Mouse (Mus musculus): ENCODE measurements around the gene Tspo.

GRCm38 (mm10) chr15:83527092-83527437, 36.3 kb upstream of the Tspo start:
- no peak for TF ChIP-seq POLR2A (IDR thresholded peaks at IDR 0.05; ENCODE audit: insufficient read depth, low read depth, low read length)
- TF ChIP-seq CTCF (IDR thresholded peaks at IDR 0.05; ENCODE audit: insufficient read depth, low read depth, low read length) = no peak
